Mouse (Mus musculus): ENCODE results near the gene Dgcr2. TPM values are rescaled to one million over a fixed set of nuclear protein-coding genes. Genes with fewer than 3 reads are reported as not detected.

The Dgcr2 gene
- polyA plus RNA-seq, 1 experiment = 40.6 TPM

DNA sequence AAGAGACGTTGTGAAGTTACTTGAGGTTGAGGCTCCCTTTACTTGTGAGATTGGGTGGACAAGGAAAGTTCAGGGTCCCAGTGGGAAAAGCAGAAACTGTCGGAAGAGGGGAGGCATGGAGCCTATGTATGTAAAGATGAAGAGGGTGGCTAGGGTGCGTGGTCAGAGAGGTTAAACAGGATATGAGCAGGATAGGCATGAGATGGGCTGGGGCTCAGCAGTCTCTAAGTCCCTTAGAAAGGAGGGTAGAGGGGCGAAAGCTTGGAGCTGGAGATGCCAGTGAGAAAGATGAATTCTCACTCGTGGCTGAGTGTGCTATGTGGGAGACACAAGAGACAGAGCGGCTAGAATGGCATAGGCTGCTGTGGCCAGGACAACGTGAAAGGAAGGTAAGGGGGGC, 65.5 kb downstream of the Dgcr2 start, which contains the start of gene B830017H08Rik:
Gene B830017H08Rik (plus strand): TSS at position 301 of the 400 bp plus-strand sequence.
- Histone ChIP-seq H3K27me3 (ENCODE audit: control insufficient read depth, insufficient read depth, low read length, poor library complexity, severe bottlenecking) (peaks cover 9% of the 10 kb centered on the region), H3K4me1 (ENCODE audit: control insufficient read depth, insufficient read depth, low read length) (peaks cover 2% of the 10 kb centered on the region), H3K9me3 (replicated peaks; ENCODE audit: control insufficient read depth, insufficient read depth, low read length, poor library complexity, severe bottlenecking) (no peaks in the 10 kb centered on the region), H3K36me3 (ENCODE audit: control insufficient read depth, insufficient read depth, low read length, poor library complexity, severe bottlenecking) (no peaks in the 10 kb centered on the region), H3K27ac (ENCODE audit: insufficient read depth, low read length) (no peak within 1 kb of the TSS), H3K9ac (ENCODE audit: low read depth, poor library complexity, severe bottlenecking) (peak within 1 kb of the TSS; percentile 81), H3K4me3 (ENCODE audit: low read depth, low read length) (peak within 1 kb of the TSS; percentile 68)
- TF ChIP-seq EP300 (IDR thresholded peaks at IDR 0.05; ENCODE audit: insufficient read depth, low read depth, low read length) (no peak), CTCF (IDR thresholded peaks at IDR 0.05; ENCODE audit: low read depth, low read length) (no peak), POLR2A (IDR thresholded peaks at IDR 0.05; ENCODE audit: insufficient read depth, low read length) (no peak)

DNA sequence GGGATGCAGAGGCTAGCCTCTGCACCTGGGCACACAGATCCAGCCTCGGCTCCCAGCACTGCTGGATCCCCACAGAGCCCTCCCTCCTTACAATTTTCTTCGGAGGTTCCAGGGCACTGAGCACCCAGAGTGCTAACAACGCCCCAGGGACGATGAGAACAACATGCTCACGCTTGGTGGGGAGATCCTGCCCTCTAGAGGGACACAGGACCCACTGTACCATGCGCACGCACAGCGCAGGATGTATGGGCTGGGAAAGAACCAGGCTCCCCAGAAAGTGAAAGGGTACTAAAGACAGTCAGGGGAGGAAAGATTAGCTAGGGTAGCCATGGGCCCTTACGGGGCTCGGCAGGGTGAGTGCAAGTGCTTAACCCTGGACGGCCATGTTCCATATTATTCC, 66.6 kb downstream of the Dgcr2 start:
- peaks cover 2% of the 10 kb centered on the region for H3K4me1 ChIP-seq (ENCODE audit: control insufficient read depth, insufficient read depth, low read length)
- no peaks in the 10 kb centered on the region for H3K36me3 ChIP-seq (ENCODE audit: control insufficient read depth, insufficient read depth, low read length, poor library complexity, severe bottlenecking)
- no peak for TF ChIP-seq EP300 (IDR thresholded peaks at IDR 0.05; ENCODE audit: insufficient read depth, low read depth, low read length)
- TF ChIP-seq CTCF (IDR thresholded peaks at IDR 0.05; ENCODE audit: low read depth, low read length) = peak; percentile 65
- no peak for TF ChIP-seq POLR2A (IDR thresholded peaks at IDR 0.05; ENCODE audit: insufficient read depth, low read length)
- H3K4me3 ChIP-seq (ENCODE audit: low read depth, low read length) = no peak overlapping the region
- no peak overlapping the region for H3K9ac ChIP-seq (ENCODE audit: low read depth, poor library complexity, severe bottlenecking)
- no peaks in the 10 kb centered on the region for H3K9me3 ChIP-seq (replicated peaks; ENCODE audit: control insufficient read depth, insufficient read depth, low read length, poor library complexity, severe bottlenecking)
- peaks cover 9% of the 10 kb centered on the region for H3K27me3 ChIP-seq (ENCODE audit: control insufficient read depth, insufficient read depth, low read length, poor library complexity, severe bottlenecking)
- no peak overlapping the region for H3K27ac ChIP-seq (ENCODE audit: insufficient read depth, low read length)

DNA sequence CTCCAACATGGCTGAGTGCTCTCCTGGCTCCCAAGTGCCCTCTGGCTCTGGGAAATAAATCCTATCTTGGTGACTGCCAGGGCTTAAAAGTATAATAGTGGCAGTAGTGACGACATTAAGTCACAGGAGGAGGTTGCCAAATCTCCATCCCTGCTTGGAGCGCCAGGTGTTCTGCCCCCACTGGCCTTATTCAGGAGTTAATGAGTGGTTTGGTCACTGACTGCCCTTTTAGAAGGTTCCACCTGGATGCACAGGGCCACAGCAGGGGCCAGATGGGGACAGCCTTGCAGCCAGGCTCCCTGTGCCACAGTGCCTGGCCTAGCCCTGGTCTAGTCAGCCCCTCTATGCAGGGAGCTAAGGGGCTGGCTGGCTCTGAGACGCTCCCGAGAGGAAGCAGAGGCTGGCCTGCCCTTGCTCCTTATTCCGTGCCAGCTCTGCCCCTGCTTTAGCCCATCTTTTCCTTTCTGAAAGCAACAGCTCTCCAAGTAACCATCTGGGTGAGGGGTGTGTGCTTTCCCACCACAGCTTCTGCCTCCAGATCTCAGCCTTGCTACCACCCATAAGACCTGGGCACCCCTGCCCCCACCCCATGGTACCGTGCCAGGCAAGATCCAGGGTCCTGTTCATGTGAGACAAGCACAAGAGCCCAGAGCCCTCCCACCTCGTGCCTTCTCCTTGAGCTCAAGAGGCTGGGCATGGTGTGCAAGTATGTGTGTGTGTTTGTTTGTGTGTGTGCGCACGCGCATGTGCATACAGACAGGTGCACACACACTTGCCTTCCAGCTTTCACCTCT, 67.8 kb downstream of the Dgcr2 start:
- no peak overlapping the region for H3K27ac ChIP-seq (ENCODE audit: insufficient read depth, low read length)
- no peak overlapping the region for H3K9ac ChIP-seq (ENCODE audit: low read depth, poor library complexity, severe bottlenecking)
- no peak overlapping the region for H3K4me3 ChIP-seq (ENCODE audit: low read depth, low read length)

DNA sequence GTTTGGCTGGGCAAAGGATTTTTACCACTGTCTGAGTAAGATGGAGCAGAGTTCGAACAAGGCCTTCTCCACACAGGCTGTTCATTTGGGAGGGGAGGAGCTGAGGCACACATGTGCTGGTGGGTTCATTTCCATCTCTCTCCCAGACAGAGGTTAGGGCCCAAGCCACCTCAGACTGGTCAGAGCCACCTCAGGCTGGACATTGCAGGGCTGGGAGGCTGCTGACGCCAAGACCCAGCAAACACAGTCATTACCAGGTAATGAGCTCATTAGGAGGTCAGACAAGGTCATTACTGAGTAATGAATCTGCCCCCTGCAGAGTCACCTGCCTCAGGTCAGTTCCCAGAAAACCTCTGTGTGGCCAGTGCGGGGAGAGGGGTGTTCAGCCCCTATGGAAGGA, 69.5 kb downstream of the Dgcr2 start:
- H3K36me3 ChIP-seq (ENCODE audit: control insufficient read depth, insufficient read depth, low read length, poor library complexity, severe bottlenecking) = no peaks in the 10 kb centered on the region
- no peak overlapping the region for H3K27ac ChIP-seq (ENCODE audit: insufficient read depth, low read length)
- TF ChIP-seq POLR2A (IDR thresholded peaks at IDR 0.05; ENCODE audit: insufficient read depth, low read length) = no peak
- TF ChIP-seq CTCF (IDR thresholded peaks at IDR 0.05; ENCODE audit: low read depth, low read length) = no peak
- no peak for TF ChIP-seq EP300 (IDR thresholded peaks at IDR 0.05; ENCODE audit: insufficient read depth, low read depth, low read length)
- H3K9ac ChIP-seq (ENCODE audit: low read depth, poor library complexity, severe bottlenecking) = no peak overlapping the region
- no peak overlapping the region for H3K4me3 ChIP-seq (ENCODE audit: low read depth, low read length)
- H3K9me3 ChIP-seq (replicated peaks; ENCODE audit: control insufficient read depth, insufficient read depth, low read length, poor library complexity, severe bottlenecking) = no peaks in the 10 kb centered on the region
- no peaks in the 10 kb centered on the region for H3K4me1 ChIP-seq (ENCODE audit: control insufficient read depth, insufficient read depth, low read length)
- H3K27me3 ChIP-seq (ENCODE audit: control insufficient read depth, insufficient read depth, low read length, poor library complexity, severe bottlenecking) = peaks cover 7% of the 10 kb centered on the region

More for the DNA sequence above, 67.8 kb downstream of the Dgcr2 start:
- TF ChIP-seq CTCF (IDR thresholded peaks at IDR 0.05; ENCODE audit: low read depth, low read length) = no peak
- TF ChIP-seq EP300 (IDR thresholded peaks at IDR 0.05; ENCODE audit: insufficient read depth, low read depth, low read length) = no peak
- no peak for TF ChIP-seq POLR2A (IDR thresholded peaks at IDR 0.05; ENCODE audit: insufficient read depth, low read length)
- H3K27me3 ChIP-seq (ENCODE audit: control insufficient read depth, insufficient read depth, low read length, poor library complexity, severe bottlenecking) = peaks cover 9% of the 10 kb centered on the region
- peaks cover 2% of the 10 kb centered on the region for H3K4me1 ChIP-seq (ENCODE audit: control insufficient read depth, insufficient read depth, low read length)
- H3K9me3 ChIP-seq (replicated peaks; ENCODE audit: control insufficient read depth, insufficient read depth, low read length, poor library complexity, severe bottlenecking) = no peaks in the 10 kb centered on the region
- no peaks in the 10 kb centered on the region for H3K36me3 ChIP-seq (ENCODE audit: control insufficient read depth, insufficient read depth, low read length, poor library complexity, severe bottlenecking)

GRCm38 (mm10) chr16:17828229-17828628, 70.1 kb downstream of the Dgcr2 start:
- no peak for TF ChIP-seq EP300 (IDR thresholded peaks at IDR 0.05; ENCODE audit: insufficient read depth, low read depth, low read length)
- no peak for TF ChIP-seq CTCF (IDR thresholded peaks at IDR 0.05; ENCODE audit: low read depth, low read length)
- Histone ChIP-seq H3K4me3 (ENCODE audit: low read depth, low read length) (no peak overlapping the region), H3K27me3 (ENCODE audit: control insufficient read depth, insufficient read depth, low read length, poor library complexity, severe bottlenecking) (peaks cover 1% of the 10 kb centered on the region; the same call in 1 of the 2 replicates), H3K9me3 (replicated peaks; ENCODE audit: control insufficient read depth, insufficient read depth, low read length, poor library complexity, severe bottlenecking) (no peaks in the 10 kb centered on the region), H3K9ac (ENCODE audit: low read depth, poor library complexity, severe bottlenecking) (no peak overlapping the region), H3K4me1 (ENCODE audit: control insufficient read depth, insufficient read depth, low read length) (no peaks in the 10 kb centered on the region), H3K36me3 (ENCODE audit: control insufficient read depth, insufficient read depth, low read length, poor library complexity, severe bottlenecking) (no peaks in the 10 kb centered on the region), H3K27ac (ENCODE audit: insufficient read depth, low read length) (no peak overlapping the region)

- H3K4me3 ChIP-seq (ENCODE audit: low read depth, low read length) = no peak overlapping the region
- H3K36me3 ChIP-seq (ENCODE audit: control insufficient read depth, insufficient read depth, low read length, poor library complexity, severe bottlenecking) = no peaks in the 10 kb centered on the region
- no peaks in the 10 kb centered on the region for H3K9me3 ChIP-seq (replicated peaks; ENCODE audit: control insufficient read depth, insufficient read depth, low read length, poor library complexity, severe bottlenecking)
- no peak overlapping the region for H3K27ac ChIP-seq (ENCODE audit: insufficient read depth, low read length)
- no peak overlapping the region for H3K9ac ChIP-seq (ENCODE audit: low read depth, poor library complexity, severe bottlenecking)
- H3K27me3 ChIP-seq (ENCODE audit: control insufficient read depth, insufficient read depth, low read length, poor library complexity, severe bottlenecking) = no peaks in the 10 kb centered on the region
- TF ChIP-seq EP300 (IDR thresholded peaks at IDR 0.05; ENCODE audit: insufficient read depth, low read depth, low read length) (no peak), CTCF (IDR thresholded peaks at IDR 0.05; ENCODE audit: low read depth, low read length) (no peak), POLR2A (IDR thresholded peaks at IDR 0.05; ENCODE audit: insufficient read depth, low read length) (no peak)
- no peaks in the 10 kb centered on the region for H3K4me1 ChIP-seq (ENCODE audit: control insufficient read depth, insufficient read depth, low read length)
These were observed 71.9 kb downstream of the Dgcr2 start for GRCm38 (mm10) chr16:17826500-17826899.
